In the genomic region with DNA sequence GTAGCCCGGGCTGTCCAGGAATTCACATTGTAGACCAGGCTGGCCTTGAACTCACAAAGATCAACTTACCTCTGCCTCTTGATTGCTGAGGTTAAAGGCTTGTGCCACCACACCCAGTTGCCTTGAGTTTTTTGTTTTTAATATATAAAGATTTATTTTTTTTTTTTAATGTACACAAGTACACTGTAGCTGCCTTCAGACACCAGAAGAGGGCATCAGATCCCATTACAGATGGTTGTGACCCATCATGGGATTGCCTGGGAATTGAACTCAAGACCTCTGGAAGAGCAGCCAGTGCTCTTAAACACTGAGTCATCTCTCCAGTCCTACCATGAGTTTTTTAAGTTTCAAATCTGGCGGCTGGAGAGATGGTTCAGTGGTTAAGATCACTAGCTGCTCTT, we compare ENCODE assay signal across 11 mouse cellular contexts. TPM values are rescaled to one million over a fixed set of nuclear protein-coding genes. Genes with fewer than 3 reads are reported as not detected.
DNase-seq lines count a peak whose midpoint lies in the region; ATAC-seq and TF ChIP-seq lines count a peak whose summit lies in the region.
"Had no signal": no experiment of that assay in that cellular context is flagged by ENCODE, and none has a peak within 500 bp of the region (broad histone marks: within the 10 kb centered on the region; RNA-seq: fewer than 3 reads in every experiment).

No protein-coding gene starts in this region.

- H3K27me3 ChIP-seq in forebrain, postnatal 0 days (ENCODE audit: insufficient read depth, low read length) = no peaks in the 10 kb centered on the region
- H3K27me3 ChIP-seq in forebrain, embryonic 14.5 days (replicated peaks; ENCODE audit: control insufficient read depth, insufficient read depth, low read length) = no peaks in the 10 kb centered on the region
- no peaks in the 10 kb centered on the region for H3K27me3 ChIP-seq in limb, embryonic 13.5 days
- H3K27me3 ChIP-seq in limb, embryonic 10.5 days (ENCODE audit: low read depth, poor library complexity, severe bottlenecking) = no peaks in the 10 kb centered on the region
- no peaks in the 10 kb centered on the region for H3K27me3 ChIP-seq in ES-Bruce4 (ENCODE audit: control insufficient read depth, insufficient read depth, low read length, poor library complexity, severe bottlenecking)
- H3K27me3 ChIP-seq in liver, embryonic 16.5 days (ENCODE audit: control insufficient read depth, insufficient read depth, low read depth, low read length) = no peaks in the 10 kb centered on the region

- no peak overlapping the region for H3K4me2 ChIP-seq in forebrain, postnatal 0 days (ENCODE audit: low read depth)
- no peak overlapping the region for H3K4me2 ChIP-seq in forebrain, embryonic 14.5 days (ENCODE audit: low read length)
- 0 out of 2 replicates have a peak overlapping the region, but pooled peaks have one; percentile 83 for H3K4me2 ChIP-seq in limb, embryonic 13.5 days (replicated peaks)
- peak overlapping the region; percentile 91 for H3K4me2 ChIP-seq in liver, embryonic 16.5 days (ENCODE audit: low read depth, low read length)

- ATAC-seq in forebrain, postnatal 0 days = no peak
- ATAC-seq in forebrain, embryonic 14.5 days = no peak
- ATAC-seq in limb, embryonic 13.5 days (ENCODE audit: low FRiP score, low read depth) = no peak
- ATAC-seq in liver, embryonic 16.5 days (ENCODE audit: low read depth) = no peak

- peaks cover 23% of the 10 kb centered on the region for H3K4me1 ChIP-seq in forebrain, postnatal 0 days (ENCODE audit: insufficient read depth)
- peaks cover 19% of the 10 kb centered on the region for H3K4me1 ChIP-seq in forebrain, embryonic 14.5 days (ENCODE audit: control insufficient read depth, insufficient read depth, low read length)
- peaks cover 44% of the 10 kb centered on the region for H3K4me1 ChIP-seq in limb, embryonic 13.5 days
- H3K4me1 ChIP-seq in limb, embryonic 10.5 days = peaks cover 36% of the 10 kb centered on the region
- peaks cover 2% of the 10 kb centered on the region for H3K4me1 ChIP-seq in ES-Bruce4 (ENCODE audit: control insufficient read depth, insufficient read depth, low read length)
- peaks cover 37% of the 10 kb centered on the region for H3K4me1 ChIP-seq in liver, embryonic 16.5 days (ENCODE audit: control insufficient read depth, low read depth, low read length)

- no peaks in the 10 kb centered on the region for H3K9me3 ChIP-seq in forebrain, postnatal 0 days (ENCODE audit: low read length)
- no peaks in the 10 kb centered on the region for H3K9me3 ChIP-seq in forebrain, embryonic 14.5 days (replicated peaks; ENCODE audit: control insufficient read depth, low read length)
- H3K9me3 ChIP-seq in limb, embryonic 13.5 days = no peaks in the 10 kb centered on the region
- no peaks in the 10 kb centered on the region for H3K9me3 ChIP-seq in limb, embryonic 10.5 days (replicated peaks)
- H3K9me3 ChIP-seq in ES-Bruce4 (replicated peaks; ENCODE audit: control insufficient read depth, insufficient read depth, low read length, poor library complexity, severe bottlenecking) = no peaks in the 10 kb centered on the region
- H3K9me3 ChIP-seq in liver, embryonic 16.5 days (replicated peaks; ENCODE audit: control insufficient read depth, low read length) = no peaks in the 10 kb centered on the region

- TF ChIP-seq POLR2A in ES-Bruce4 (IDR thresholded peaks at IDR 0.05; ENCODE audit: insufficient read depth, low read length) = no peak

- H3K36me3 ChIP-seq in forebrain, postnatal 0 days (ENCODE audit: insufficient read depth) = no peaks in the 10 kb centered on the region
- peaks cover 3% of the 10 kb centered on the region for H3K36me3 ChIP-seq in forebrain, embryonic 14.5 days (ENCODE audit: control insufficient read depth, insufficient read depth, low read length)
- H3K36me3 ChIP-seq in limb, embryonic 13.5 days = peaks cover 13% of the 10 kb centered on the region
- peaks cover 17% of the 10 kb centered on the region for H3K36me3 ChIP-seq in limb, embryonic 10.5 days
- H3K36me3 ChIP-seq in ES-Bruce4 (ENCODE audit: control insufficient read depth, insufficient read depth, low read length, poor library complexity, severe bottlenecking) = peaks cover 5% of the 10 kb centered on the region; the same call in 1 of the 2 replicates
- H3K36me3 ChIP-seq in liver, embryonic 16.5 days (ENCODE audit: control insufficient read depth, insufficient read depth) = peaks cover 9% of the 10 kb centered on the region

- H3K9ac ChIP-seq in forebrain, postnatal 0 days = no peak overlapping the region
- H3K9ac ChIP-seq in forebrain, embryonic 14.5 days (ENCODE audit: low read length) = no peak overlapping the region
- H3K9ac ChIP-seq in limb, embryonic 13.5 days = no peak overlapping the region
- peak overlapping the region; percentile 77; the same call in 1 of the 2 replicates for H3K9ac ChIP-seq in ES-Bruce4 (ENCODE audit: low read depth, poor library complexity, severe bottlenecking)
- H3K9ac ChIP-seq in liver, embryonic 16.5 days (ENCODE audit: low read depth, low read length) = no peak overlapping the region

- TF ChIP-seq EP300 in ES-Bruce4 (IDR thresholded peaks at IDR 0.05; ENCODE audit: insufficient read depth, low read depth, low read length) = no peak

- no peak for DNase-seq in forebrain, postnatal 0 days
- DNase-seq in forebrain, embryonic 14.5 days (ENCODE audit: low spot score) = no peak
- no peak for DNase-seq in limb, embryonic 10.5 days (ENCODE audit: low spot score)
- DNase-seq in lung, postnatal 14 days = no peak
- DNase-seq in ovary, postnatal 10 days (ENCODE audit: low spot score) = no peak
- DNase-seq: adrenal gland, adult 8-10 months; gastrocnemius, postnatal 25 days; right cerebral cortex, adult 18-20 months had no signal

- 0 out of 2 replicates have a peak, but pooled peaks have one; percentile 6 for TF ChIP-seq CTCF in forebrain, postnatal 0 days (IDR thresholded peaks at IDR 0.05; ENCODE audit: low read depth)
- TF ChIP-seq CTCF in ES-Bruce4 (IDR thresholded peaks at IDR 0.05; ENCODE audit: low read depth, low read length) = no peak

- H3K4me3 ChIP-seq in forebrain, postnatal 0 days (ENCODE audit: low read depth, low read length) = no peak overlapping the region
- H3K4me3 ChIP-seq in forebrain, embryonic 14.5 days (ENCODE audit: low read depth, low read length) = no peak overlapping the region
- no peak overlapping the region for H3K4me3 ChIP-seq in limb, embryonic 13.5 days
- no peak overlapping the region for H3K4me3 ChIP-seq in limb, embryonic 10.5 days
- H3K4me3 ChIP-seq in ES-Bruce4 (ENCODE audit: low read depth, low read length) = no peak overlapping the region
- no peak overlapping the region for H3K4me3 ChIP-seq in liver, embryonic 16.5 days (ENCODE audit: low read depth, low read length)

- H3K27ac ChIP-seq in forebrain, postnatal 0 days (ENCODE audit: low read depth, low read length) = no peak overlapping the region
- no peak overlapping the region for H3K27ac ChIP-seq in forebrain, embryonic 14.5 days (ENCODE audit: low read depth, low read length)
- H3K27ac ChIP-seq in limb, embryonic 13.5 days = no peak overlapping the region
- H3K27ac ChIP-seq in limb, embryonic 10.5 days = no peak overlapping the region
- H3K27ac ChIP-seq in ES-Bruce4 (ENCODE audit: insufficient read depth, low read length) = no peak overlapping the region
- H3K27ac ChIP-seq in liver, embryonic 16.5 days (ENCODE audit: low read length) = peak overlapping the region; percentile 98

- WGBS in forebrain, postnatal 0 days = 67% methylated on average over 2 of the region's 2 CpGs
- 69% methylated on average over 2 of the region's 2 CpGs for WGBS in forebrain, embryonic 14.5 days
- 61% methylated on average over 2 of the region's 2 CpGs for WGBS in limb, embryonic 13.5 days
- 59% methylated on average over 2 of the region's 2 CpGs for WGBS in limb, embryonic 10.5 days
- 63% methylated on average over 2 of the region's 2 CpGs for WGBS in liver, embryonic 16.5 days (ENCODE audit: insufficient replicate concordance)

RNA-seq across cellular contexts. Expression of gene Pex12, which starts 1.0 kb away (rescaled TPM):
- 8.8 and 12.8 TPM in 2 replicates for total RNA-seq in forebrain, postnatal 0 days (2014; rRNA removed)
- polyA plus RNA-seq in forebrain, postnatal 0 days (2015; fragmentation: Nextera tagmentation; extraction: Ambion mirVana) = 14.6 and 16.2 TPM in 2 replicates
- 18.0 and 23.3 TPM in 2 replicates for polyA plus RNA-seq in forebrain, embryonic 14.5 days (2014; fragmentation: Nextera tagmentation; extraction: Ambion mirVana)
- polyA plus RNA-seq in limb, embryonic 13.5 days (2015; fragmentation: Nextera tagmentation; extraction: Ambion mirVana) = 16.0 and 16.2 TPM in 2 replicates
- 13.0 and 13.9 TPM in 2 replicates for polyA plus RNA-seq in limb, embryonic 10.5 days (2016; fragmentation: Nextera tagmentation; extraction: Ambion mirVana)
- polyA plus RNA-seq in ES-Bruce4 (2011; ENCODE audit: insufficient read depth, insufficient read length, low read depth, missing spikeins) = 10.4 and 11.8 TPM in 2 replicates
- 5.6 and 6.2 TPM in 2 replicates for polyA plus RNA-seq in liver, embryonic 16.5 days (2015; fragmentation: Nextera tagmentation; extraction: Ambion mirVana)

RNA-seq across cellular contexts. Expression of gene Ap2b1, which starts 2.6 kb away (rescaled TPM):
- 200 and 230 TPM in 2 replicates for total RNA-seq in forebrain, postnatal 0 days (2014; rRNA removed)
- polyA plus RNA-seq in forebrain, postnatal 0 days (2015; fragmentation: Nextera tagmentation; extraction: Ambion mirVana) = 76.4 and 110 TPM in 2 replicates
- 107 and 139 TPM in 2 replicates for polyA plus RNA-seq in forebrain, embryonic 14.5 days (2014; fragmentation: Nextera tagmentation; extraction: Ambion mirVana)
- 51.6 and 57.8 TPM in 2 replicates for polyA plus RNA-seq in limb, embryonic 13.5 days (2015; fragmentation: Nextera tagmentation; extraction: Ambion mirVana)
- 53.4 and 60.4 TPM in 2 replicates for polyA plus RNA-seq in limb, embryonic 10.5 days (2016; fragmentation: Nextera tagmentation; extraction: Ambion mirVana)
- 190 and 196 TPM in 2 replicates for polyA plus RNA-seq in ES-Bruce4 (2011; ENCODE audit: insufficient read depth, insufficient read length, low read depth, missing spikeins)
- polyA plus RNA-seq in liver, embryonic 16.5 days (2015; fragmentation: Nextera tagmentation; extraction: Ambion mirVana) = 19.2 and 21.7 TPM in 2 replicates

RNA-seq across cellular contexts. Expression of gene Slfn14, which starts 14.9 kb away (rescaled TPM):
- not detected in 2 replicates for total RNA-seq in forebrain, postnatal 0 days (2014; rRNA removed)
- polyA plus RNA-seq in forebrain, postnatal 0 days (2015; fragmentation: Nextera tagmentation; extraction: Ambion mirVana) = not detected in 2 replicates
- not detected in 2 replicates for polyA plus RNA-seq in forebrain, embryonic 14.5 days (2014; fragmentation: Nextera tagmentation; extraction: Ambion mirVana)
- 0.15 and 0.29 TPM in 2 replicates for polyA plus RNA-seq in limb, embryonic 13.5 days (2015; fragmentation: Nextera tagmentation; extraction: Ambion mirVana)
- polyA plus RNA-seq in limb, embryonic 10.5 days (2016; fragmentation: Nextera tagmentation; extraction: Ambion mirVana) = 0.08 and 0.15 TPM in 2 replicates
- polyA plus RNA-seq in ES-Bruce4 (2011; ENCODE audit: insufficient read depth, insufficient read length, low read depth, missing spikeins) = not detected in 2 replicates
- 39.7 and 43.0 TPM in 2 replicates for polyA plus RNA-seq in liver, embryonic 16.5 days (2015; fragmentation: Nextera tagmentation; extraction: Ambion mirVana)
- total RNA-seq: adrenal gland, adult 8-10 months; gastrocnemius, postnatal 25 days had no signal

Comparison
In these comparisons a context has a peak if more than half of its experiments do, and no peak if none do; other contexts are left out.
1. H3K4me2 ChIP-seq: peak in limb, embryonic 13.5 days (single experiment) and liver, embryonic 16.5 days (single experiment); none in forebrain, postnatal 0 days (single experiment) and forebrain, embryonic 14.5 days (single experiment).
2. RNA of gene Slfn14, which starts 14.9 kb away (polyA plus RNA-seq): 39.7 to 43.0 TPM in liver, embryonic 16.5 days; 0.15 to 0.29 TPM in limb, embryonic 13.5 days, 0.08 to 0.15 TPM in limb, embryonic 10.5 days, not detected in forebrain, embryonic 14.5 days, not detected in forebrain, postnatal 0 days and not detected in ES-Bruce4; every median in the first group is over 10 times any median in the second.